Mouse (Mus musculus): ENCODE results near the gene Schip1. TPM values are rescaled to one million over a fixed set of nuclear protein-coding genes. Genes with fewer than 3 reads are reported as not detected.

The Schip1 gene
- polyA plus RNA-seq, 1 experiment from 2014 or later = 65.8 TPM

DNA sequence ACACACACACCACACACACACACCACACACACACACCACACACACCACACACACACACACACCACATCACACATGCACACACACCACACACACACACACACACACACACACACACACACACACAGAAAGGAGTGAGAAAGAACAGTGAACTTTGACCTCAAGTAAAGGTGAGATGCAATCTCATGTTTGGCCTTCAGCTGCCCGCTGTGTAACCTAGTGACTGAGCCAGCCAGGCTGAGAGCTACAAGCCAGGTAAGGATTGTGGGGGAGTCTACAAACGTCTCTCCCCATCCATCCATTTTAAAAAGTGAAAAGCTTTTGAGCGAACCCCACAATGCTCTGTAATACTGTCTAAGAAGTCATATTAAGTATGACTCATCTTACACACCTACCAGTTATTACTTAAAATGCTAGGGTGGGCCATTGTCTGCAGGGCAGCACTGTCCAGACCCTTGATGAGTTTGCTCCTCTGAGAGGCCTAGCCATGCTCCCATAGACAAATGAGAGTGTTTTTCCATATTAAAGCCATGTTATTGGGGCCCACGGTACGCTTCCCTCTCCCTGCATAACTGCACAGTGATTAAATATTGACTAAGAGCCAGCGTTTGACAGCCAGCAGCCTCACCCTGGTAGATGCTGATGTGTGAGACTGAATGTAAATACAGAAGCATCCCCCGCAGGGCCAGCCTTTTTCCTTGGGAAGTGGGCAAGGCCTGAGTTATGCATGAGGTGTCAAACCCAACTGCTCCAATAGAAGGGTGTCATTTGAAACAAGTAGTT, 448.9 kb downstream of the Schip1 start:
- no peak overlapping the region for H3K9ac ChIP-seq
- ATAC-seq (replicated peaks; ENCODE audit: insufficient number of reproducible peaks, insufficient read depth, low FRiP score, low read depth) = no peak
- WGBS = 54% methylated on average over 7 of the region's 7 CpGs

DNA sequence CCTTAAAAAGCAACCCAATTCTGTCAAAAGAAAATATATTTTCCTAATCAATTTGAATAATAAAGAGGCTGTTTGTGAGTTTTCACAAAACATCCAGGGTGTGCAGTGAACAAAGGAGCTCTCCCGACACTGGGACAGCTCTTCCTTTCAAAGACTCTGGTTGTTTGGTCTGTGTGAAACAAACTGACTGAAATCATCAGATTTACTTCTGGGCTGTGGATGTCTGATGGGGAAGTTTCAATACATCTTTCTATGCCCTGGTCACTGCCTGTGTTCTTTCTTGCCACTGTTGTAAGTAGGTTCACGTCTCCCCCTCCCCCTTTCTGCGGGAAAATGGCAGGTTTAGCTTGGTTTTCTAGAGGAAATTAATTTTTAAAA, 449.5 kb downstream of the Schip1 start:
- Histone ChIP-seq H3K4me3 (no peak overlapping the region), H3K9ac (no peak overlapping the region), H3K27me3 (no peaks in the 10 kb centered on the region), H3K4me2 (no peak overlapping the region), H3K36me3 (no peaks in the 10 kb centered on the region), H3K27ac (no peak overlapping the region), H3K9me3 (replicated peaks) (no peaks in the 10 kb centered on the region), H3K4me1 (replicated peaks) (peaks cover 34% of the 10 kb centered on the region)
- 82% methylated on average over 3 of the region's 3 CpGs for WGBS
- no peak for ATAC-seq (replicated peaks; ENCODE audit: insufficient number of reproducible peaks, insufficient read depth, low FRiP score, low read depth)

More for the DNA sequence above, 448.9 kb downstream of the Schip1 start:
- H3K27me3 ChIP-seq = no peaks in the 10 kb centered on the region
- no peak overlapping the region for H3K4me2 ChIP-seq
- peaks cover 40% of the 10 kb centered on the region for H3K4me1 ChIP-seq (replicated peaks)
- H3K4me3 ChIP-seq = no peak overlapping the region
- no peak overlapping the region for H3K27ac ChIP-seq
- H3K36me3 ChIP-seq = no peaks in the 10 kb centered on the region
- H3K9me3 ChIP-seq (replicated peaks) = no peaks in the 10 kb centered on the region

DNA sequence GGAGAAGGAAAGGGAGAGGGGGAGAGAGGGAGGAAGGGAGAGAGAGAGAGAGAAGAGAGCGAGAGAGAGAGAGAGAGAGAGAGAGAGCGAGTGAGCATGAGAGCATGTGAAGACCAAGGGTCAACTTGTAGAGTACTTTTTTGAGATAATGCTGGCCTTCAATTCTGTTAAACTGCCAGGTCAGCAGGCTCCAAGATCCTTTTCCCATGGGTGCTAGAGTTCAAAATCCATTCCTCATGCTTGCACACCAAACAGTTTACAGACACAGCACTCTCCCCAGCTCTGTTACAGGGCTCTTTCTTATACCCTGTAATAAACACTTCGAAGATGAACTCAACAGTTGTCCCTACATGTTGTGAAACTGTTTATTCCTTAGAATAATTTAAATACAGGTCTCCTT, 450.1 kb downstream of the Schip1 start:
- peaks cover 30% of the 10 kb centered on the region for H3K4me1 ChIP-seq (replicated peaks)
- no peak for ATAC-seq (replicated peaks; ENCODE audit: insufficient number of reproducible peaks, insufficient read depth, low FRiP score, low read depth)
- no peak overlapping the region for H3K4me3 ChIP-seq
- no peaks in the 10 kb centered on the region for H3K9me3 ChIP-seq (replicated peaks)
- no peak overlapping the region for H3K9ac ChIP-seq
- H3K27ac ChIP-seq = no peak overlapping the region
- no peak overlapping the region for H3K4me2 ChIP-seq
- no peaks in the 10 kb centered on the region for H3K27me3 ChIP-seq
- WGBS = 86% methylated on average over 3 of the region's 3 CpGs
- H3K36me3 ChIP-seq = no peaks in the 10 kb centered on the region

DNA sequence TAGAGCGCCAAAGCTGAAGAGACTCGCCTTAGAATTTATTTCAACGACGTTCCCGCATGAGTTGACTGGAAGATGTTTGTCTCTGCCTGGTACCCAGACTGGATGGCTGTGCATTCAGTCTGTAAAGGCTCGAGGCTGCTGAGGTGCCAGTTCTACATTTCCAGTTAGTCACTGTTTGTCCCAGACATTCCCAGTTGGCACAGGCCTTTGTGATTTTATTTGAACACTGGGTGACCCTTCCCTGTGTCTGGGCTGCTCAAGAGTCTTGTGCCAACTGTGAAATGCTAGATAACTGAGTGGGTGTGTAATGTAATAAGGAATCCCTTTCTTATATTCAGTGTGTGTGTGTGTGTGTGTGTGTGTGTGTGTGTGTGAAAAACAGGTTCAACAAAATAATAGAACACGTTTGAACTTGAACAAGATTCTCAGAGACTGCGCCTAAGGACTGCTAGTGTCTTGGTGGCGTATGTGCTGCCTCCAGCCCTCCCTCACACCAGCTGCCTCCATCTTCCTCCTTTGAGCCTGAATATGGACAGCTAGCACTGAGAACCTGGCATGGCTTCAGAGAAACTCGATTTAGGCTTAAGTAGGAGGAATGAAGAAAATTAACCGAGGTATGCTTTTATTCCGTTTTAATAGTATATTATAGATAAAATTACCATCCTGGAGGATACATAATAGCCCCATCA, 451.9 kb downstream of the Schip1 start:
- Histone ChIP-seq H3K4me3 (no peak overlapping the region), H3K36me3 (no peaks in the 10 kb centered on the region), H3K9ac (no peak overlapping the region), H3K9me3 (replicated peaks) (no peaks in the 10 kb centered on the region), H3K4me2 (no peak overlapping the region), H3K27me3 (no peaks in the 10 kb centered on the region), H3K4me1 (replicated peaks) (peaks cover 25% of the 10 kb centered on the region), H3K27ac (no peak overlapping the region)
- no peak for ATAC-seq (replicated peaks; ENCODE audit: insufficient number of reproducible peaks, insufficient read depth, low FRiP score, low read depth)
- 77% methylated on average over 12 of the region's 12 CpGs for WGBS

DNA sequence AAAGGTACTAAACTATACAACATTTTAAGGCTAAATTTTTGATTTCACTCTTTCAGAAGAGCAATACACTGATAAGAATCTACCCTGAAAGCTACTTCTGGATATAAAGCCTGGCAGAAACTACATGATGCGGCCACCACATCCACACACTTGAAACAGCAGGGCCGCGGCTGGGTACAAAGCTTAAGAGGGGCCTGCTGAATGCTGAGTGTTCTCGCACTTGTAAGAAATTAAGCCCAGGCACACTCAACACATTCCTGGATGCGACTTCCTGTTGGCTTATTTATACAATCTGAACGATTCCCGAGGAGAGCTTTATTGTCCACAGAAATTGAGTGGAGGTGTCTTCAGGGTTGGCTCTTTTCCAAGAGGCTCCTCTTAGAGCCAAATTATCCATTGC, 452.6 kb downstream of the Schip1 start:
- no peak for ATAC-seq (replicated peaks; ENCODE audit: insufficient number of reproducible peaks, insufficient read depth, low FRiP score, low read depth)
- H3K27ac ChIP-seq = no peak overlapping the region
- H3K4me3 ChIP-seq = no peak overlapping the region
- H3K9ac ChIP-seq = no peak overlapping the region
- no peak overlapping the region for H3K4me2 ChIP-seq
- WGBS = 38% methylated on average over 7 of the region's 7 CpGs
- no peaks in the 10 kb centered on the region for H3K9me3 ChIP-seq (replicated peaks)
- H3K27me3 ChIP-seq = no peaks in the 10 kb centered on the region
- no peaks in the 10 kb centered on the region for H3K36me3 ChIP-seq
- H3K4me1 ChIP-seq (replicated peaks) = peaks cover 22% of the 10 kb centered on the region

DNA sequence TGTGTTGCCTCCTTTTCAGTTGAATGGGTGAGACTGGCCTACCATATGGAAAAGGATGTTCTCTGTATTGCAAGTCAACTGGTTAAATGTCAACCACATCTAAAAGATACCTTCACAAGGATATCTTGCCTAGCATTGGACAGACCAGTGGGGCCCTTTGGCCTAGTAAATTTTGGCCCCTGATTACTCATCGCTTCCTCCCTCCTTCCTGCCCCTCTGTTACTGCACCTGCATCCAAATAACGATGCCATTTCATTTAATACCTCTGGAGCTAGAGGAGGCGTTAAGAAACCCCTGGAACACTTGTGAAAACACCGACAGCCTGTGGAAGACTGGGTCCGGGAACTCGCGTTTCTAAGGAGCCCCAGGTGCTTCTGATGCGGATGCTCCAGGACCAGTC, 453.4 kb downstream of the Schip1 start:
- H3K27me3 ChIP-seq = no peaks in the 10 kb centered on the region
- peaks cover 22% of the 10 kb centered on the region for H3K4me1 ChIP-seq (replicated peaks)
- H3K9ac ChIP-seq = no peak overlapping the region
- 86% methylated on average over 8 of the region's 8 CpGs for WGBS
- H3K9me3 ChIP-seq (replicated peaks) = no peaks in the 10 kb centered on the region
- ATAC-seq (replicated peaks; ENCODE audit: insufficient number of reproducible peaks, insufficient read depth, low FRiP score, low read depth) = no peak
- no peak overlapping the region for H3K4me3 ChIP-seq
- H3K4me2 ChIP-seq = no peak overlapping the region
- no peaks in the 10 kb centered on the region for H3K36me3 ChIP-seq
- no peak overlapping the region for H3K27ac ChIP-seq

DNA sequence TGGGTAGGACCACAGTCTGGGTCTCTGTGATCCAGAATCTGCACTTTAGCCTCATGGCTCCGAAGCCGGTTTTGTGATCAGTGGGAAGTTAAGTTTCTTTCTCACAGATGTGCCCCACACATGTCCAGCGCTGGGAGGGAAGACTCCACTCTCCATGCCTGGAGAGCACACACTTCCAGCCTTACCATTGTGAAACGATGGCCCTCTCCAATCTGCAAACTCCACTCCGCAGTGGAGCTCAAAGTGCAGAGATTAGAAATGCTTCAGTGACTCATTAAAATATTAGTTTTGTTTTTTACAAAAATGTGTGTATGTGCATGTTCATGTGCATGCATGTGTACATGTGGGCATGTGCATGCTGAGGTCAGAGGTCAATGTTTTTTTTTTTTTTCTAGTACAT, 454.0 kb downstream of the Schip1 start:
- no peaks in the 10 kb centered on the region for H3K27me3 ChIP-seq
- no peak overlapping the region for H3K4me2 ChIP-seq
- H3K4me1 ChIP-seq (replicated peaks) = peaks cover 19% of the 10 kb centered on the region
- H3K27ac ChIP-seq = no peak overlapping the region
- H3K36me3 ChIP-seq = no peaks in the 10 kb centered on the region
- no peaks in the 10 kb centered on the region for H3K9me3 ChIP-seq (replicated peaks)
- WGBS = 97% methylated on average over 5 of the region's 5 CpGs
- no peak overlapping the region for H3K4me3 ChIP-seq
- no peak overlapping the region for H3K9ac ChIP-seq
- no peak for ATAC-seq (replicated peaks; ENCODE audit: insufficient number of reproducible peaks, insufficient read depth, low FRiP score, low read depth)

DNA sequence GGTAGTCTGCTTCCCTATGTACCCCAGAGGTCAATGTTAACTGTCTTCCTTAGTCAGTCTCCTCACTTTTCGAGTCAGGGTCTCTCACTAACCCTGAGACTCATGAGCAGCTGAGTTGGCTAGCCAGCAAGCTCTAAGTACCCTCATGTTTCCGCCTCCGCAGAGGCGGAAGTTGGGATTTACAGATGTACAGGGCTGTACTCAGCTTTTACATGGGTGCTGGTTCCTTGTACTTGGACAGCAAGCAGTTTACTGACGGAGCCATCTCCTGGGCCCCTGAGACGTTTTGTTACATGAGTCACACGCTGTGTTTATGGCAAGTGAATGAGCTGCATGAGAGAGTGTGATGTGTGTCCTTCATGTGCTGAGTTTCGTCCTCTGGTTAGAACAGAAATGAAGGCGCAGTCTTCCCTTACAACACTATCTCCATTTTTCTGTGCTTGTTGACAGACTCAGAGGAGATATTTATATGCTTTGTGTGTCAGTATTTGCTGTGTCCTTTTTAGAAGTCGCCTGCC, 460.8 kb downstream of the Schip1 start:
- 65% methylated on average over 10 of the region's 10 CpGs for WGBS
- Histone ChIP-seq H3K36me3 (no peaks in the 10 kb centered on the region), H3K9me3 (replicated peaks) (no peaks in the 10 kb centered on the region), H3K4me1 (replicated peaks) (peaks cover 17% of the 10 kb centered on the region), H3K27me3 (no peaks in the 10 kb centered on the region), H3K27ac (peak overlapping the region; percentile 45; the same call in 1 of the 2 replicates), H3K4me3 (no peak overlapping the region), H3K9ac (no peak overlapping the region), H3K4me2 (no peak overlapping the region)
- no peak for ATAC-seq (replicated peaks; ENCODE audit: insufficient number of reproducible peaks, insufficient read depth, low FRiP score, low read depth)

DNA sequence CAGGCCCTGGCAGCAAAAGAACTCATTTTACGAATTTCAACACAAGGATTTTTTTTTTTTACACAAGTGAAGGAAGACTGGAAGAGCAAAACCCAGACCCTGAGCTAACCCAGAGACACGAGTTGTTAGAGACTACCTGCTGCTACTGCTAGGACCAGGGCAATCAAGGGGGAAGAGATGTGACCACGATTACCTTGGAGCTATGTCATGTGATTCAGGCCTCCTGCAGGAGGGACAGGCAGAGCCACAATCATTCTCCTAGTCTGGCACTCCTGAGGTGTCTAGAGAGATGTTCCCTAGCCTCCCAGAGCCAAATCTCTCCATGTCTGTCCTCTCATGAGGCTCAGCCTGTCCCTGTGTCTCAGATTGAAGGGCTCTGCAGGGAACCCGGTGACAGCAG, 461.8 kb downstream of the Schip1 start:
- Histone ChIP-seq H3K36me3 (no peaks in the 10 kb centered on the region), H3K9ac (no peak overlapping the region), H3K4me1 (replicated peaks) (peaks cover 17% of the 10 kb centered on the region), H3K4me2 (no peak overlapping the region), H3K4me3 (no peak overlapping the region), H3K27me3 (no peaks in the 10 kb centered on the region), H3K27ac (peak overlapping the region; percentile 45), H3K9me3 (replicated peaks) (no peaks in the 10 kb centered on the region)
- no peak for ATAC-seq (replicated peaks; ENCODE audit: insufficient number of reproducible peaks, insufficient read depth, low FRiP score, low read depth)
- 37% methylated on average over 4 of the region's 4 CpGs for WGBS

DNA sequence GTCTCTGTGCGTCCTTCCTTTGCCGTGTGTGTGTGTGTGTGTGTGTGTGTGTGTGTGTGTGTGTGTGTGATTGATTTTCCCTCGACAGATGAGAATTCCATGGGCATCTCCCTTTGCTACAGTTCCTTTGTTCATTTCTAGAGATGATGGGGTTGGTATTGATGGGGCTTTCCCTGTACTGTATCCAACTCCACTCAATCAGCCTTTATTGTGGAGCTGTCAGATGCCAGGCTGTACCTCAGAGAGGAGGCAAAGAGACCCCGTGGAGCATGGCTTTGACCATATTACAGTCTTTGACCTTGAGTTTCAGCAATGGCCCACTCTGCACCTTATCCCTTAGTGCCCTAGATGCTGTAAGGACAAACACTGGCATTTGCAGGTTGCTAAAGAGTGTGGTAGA, 462.6 kb downstream of the Schip1 start:
- ATAC-seq (replicated peaks; ENCODE audit: insufficient number of reproducible peaks, insufficient read depth, low FRiP score, low read depth) = no peak
- Histone ChIP-seq H3K27ac (no peak overlapping the region), H3K4me3 (no peak overlapping the region), H3K27me3 (no peaks in the 10 kb centered on the region), H3K9me3 (replicated peaks) (no peaks in the 10 kb centered on the region), H3K36me3 (no peaks in the 10 kb centered on the region), H3K4me1 (replicated peaks) (peaks cover 17% of the 10 kb centered on the region), H3K4me2 (no peak overlapping the region), H3K9ac (no peak overlapping the region)
- 56% methylated on average over 4 of the region's 4 CpGs for WGBS

DNA sequence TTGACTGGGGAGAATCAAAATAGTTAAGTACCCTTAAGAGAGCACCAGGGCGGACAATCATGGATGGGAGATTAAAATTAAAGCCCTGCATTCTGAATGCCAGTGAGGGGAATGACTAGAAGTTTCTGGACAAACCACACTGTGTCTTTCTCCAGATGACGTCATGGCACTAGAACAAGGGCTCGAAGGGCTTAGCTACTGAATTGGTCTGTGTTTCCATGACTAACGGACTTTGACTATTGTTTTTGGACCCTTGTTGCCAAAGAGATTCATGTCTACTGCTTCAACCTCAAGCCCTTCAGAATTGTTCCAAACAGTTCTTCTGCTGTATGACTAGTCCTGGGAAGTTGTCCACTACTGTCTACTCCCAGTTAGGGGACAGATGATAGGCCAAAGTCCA, 467.3 kb downstream of the Schip1 start:
- Histone ChIP-seq H3K36me3 (no peaks in the 10 kb centered on the region), H3K4me3 (no peak overlapping the region), H3K27ac (no peak overlapping the region), H3K4me2 (no peak overlapping the region), H3K9me3 (replicated peaks) (no peaks in the 10 kb centered on the region), H3K9ac (no peak overlapping the region), H3K4me1 (replicated peaks) (peaks cover 18% of the 10 kb centered on the region), H3K27me3 (no peaks in the 10 kb centered on the region)
- no peak for ATAC-seq (replicated peaks; ENCODE audit: insufficient number of reproducible peaks, insufficient read depth, low FRiP score, low read depth)
- WGBS = 78% methylated on average over 4 of the region's 4 CpGs
